Mouse (Mus musculus) activated CD4-positive, CD25-positive, alpha-beta regulatory T cell, adult 9 weeks (primary cell): ENCODE data around the gene Gm13278. TPM values are rescaled to one million over a fixed set of nuclear protein-coding genes. Genes with fewer than 3 reads are reported as not detected.

ENCODE experiments used
- polyA plus RNA-seq: library from polyadenylated mRNA; unstranded; fragments of 100-300 nt; shearing (Covaris generic); gene quantifications from one replicate; pipeline ENCODE4 v1.2.1, GENCODE M21; 2017

Gm13278 gene
- polyA plus RNA-seq, 1 experiment from 2014 or later: not detected

Other genes starting within 250 kb of the Gm13278 start
- not detected for gene Ifna15, start 233.3 kb upstream of the Gm13278 start, polyA plus RNA-seq
- gene Ifna14, start 219.8 kb upstream of the Gm13278 start, polyA plus RNA-seq: not detected
- gene Ifna9, start 199.2 kb upstream of the Gm13278 start, polyA plus RNA-seq: not detected
- gene Ifna12, start 188.2 kb upstream of the Gm13278 start, polyA plus RNA-seq: not detected
- not detected for gene C87499, start 157.1 kb upstream of the Gm13278 start, polyA plus RNA-seq
- not detected for gene Ifna13, start 147.1 kb upstream of the Gm13278 start, polyA plus RNA-seq
- gene Ifna16, start 114.6 kb upstream of the Gm13278 start, polyA plus RNA-seq: not detected
- not detected for gene Ifna2, start 107.6 kb upstream of the Gm13278 start, polyA plus RNA-seq
- gene Ifnab, start 100.2 kb upstream of the Gm13278 start, polyA plus RNA-seq: not detected
- gene Gm26566, start 69.7 kb upstream of the Gm13278 start, polyA plus RNA-seq: not detected
- 20.7 TPM for gene Klhl9, start 69.1 kb upstream of the Gm13278 start, polyA plus RNA-seq
- not detected for gene Gm13271, start 36.7 kb upstream of the Gm13278 start, polyA plus RNA-seq
- gene Gm13283, start 31.4 kb upstream of the Gm13278 start, polyA plus RNA-seq: not detected
- gene Gm13290, start 17.7 kb upstream of the Gm13278 start, polyA plus RNA-seq: not detected
- not detected for gene Gm13289, start 14.6 kb upstream of the Gm13278 start, polyA plus RNA-seq
- not detected for gene Gm13272, start 11.7 kb upstream of the Gm13278 start, polyA plus RNA-seq
- 0.43 TPM for gene Ifnz, start 9.4 kb upstream of the Gm13278 start, polyA plus RNA-seq
- not detected for gene Gm13276, start 5.8 kb upstream of the Gm13278 start, polyA plus RNA-seq
- gene Gm13277, start 2.9 kb upstream of the Gm13278 start, polyA plus RNA-seq: not detected
- not detected for gene Gm13275, start 2.9 kb downstream of the Gm13278 start, polyA plus RNA-seq
- not detected for gene Gm13279, start 5.8 kb downstream of the Gm13278 start, polyA plus RNA-seq
- gene Gm13285, start 8.1 kb downstream of the Gm13278 start, polyA plus RNA-seq: 0.83 TPM
- not detected for gene Gm13287, start 11.7 kb downstream of the Gm13278 start, polyA plus RNA-seq
- gene Gm13288, start 14.0 kb downstream of the Gm13278 start, polyA plus RNA-seq: not detected
- not detected for gene Ifna7, start 24.7 kb downstream of the Gm13278 start, polyA plus RNA-seq
- not detected for gene Ifna11, start 28.4 kb downstream of the Gm13278 start, polyA plus RNA-seq
- gene Ifna6, start 35.9 kb downstream of the Gm13278 start, polyA plus RNA-seq: not detected
- not detected for gene Ifna5, start 44.0 kb downstream of the Gm13278 start, polyA plus RNA-seq
- not detected for gene Ifna4, start 50.3 kb downstream of the Gm13278 start, polyA plus RNA-seq
- gene Ifna1, start 58.5 kb downstream of the Gm13278 start, polyA plus RNA-seq: not detected
- not detected for gene Ifne, start 88.7 kb downstream of the Gm13278 start, polyA plus RNA-seq